Mouse (Mus musculus) MEL (cell line): Measurements from ENCODE around the gene Klc1. TPM values are rescaled to one million over a fixed set of nuclear protein-coding genes. Genes with fewer than 3 reads are reported as not detected.

Experiments used
- DNase-seq: peaks from one replicate; pipeline ENCODE4 v3.0.0; 2011; ENCODE audit warnings: low read depth, low spot score
- H3K27ac ChIP-seq: 2 replicates; pipeline ENCODE4 v1.5.1; 2012; ENCODE audit warnings: low read depth, mild to moderate bottlenecking, control low read depth, low read length, moderate library complexity; ENCODE audit not compliant: control insufficient read depth
- H3K27me3 ChIP-seq, 2 experiments: fragments of 150-350 bp in 1 of 2; sonication (generic) in 1 of 2; 2 replicates each; pipeline ENCODE4 v1.6.1; 2012; ENCODE audit warnings: low read length in 2 of 2, mild to moderate bottlenecking in 2 of 2, improper control_type of control experiment in 1 of 2, moderate library complexity in 1 of 2; ENCODE audit not compliant: insufficient read depth in 2 of 2, control insufficient read depth in 1 of 2
- H3K36me3 ChIP-seq, 2 experiments: 2 replicates each; pipeline ENCODE4 v1.6.1; 2012 to 2014; ENCODE audit warnings: low read length in 2 of 2, improper control_type of control experiment in 1 of 2, inconsistent platforms in 1 of 2, mild to moderate bottlenecking in 1 of 2; ENCODE audit not compliant: insufficient read depth in 2 of 2, control insufficient read depth in 1 of 2
- H3K4me1 ChIP-seq, 2 experiments: fragments of 150-350 bp in 1 of 2; sonication (generic) in 1 of 2; 2 replicates each; pipeline ENCODE4 v1.6.1; 2012; ENCODE audit warnings: low read length in 2 of 2, improper control_type of control experiment in 1 of 2, mild to moderate bottlenecking in 1 of 2; ENCODE audit not compliant: insufficient read depth in 2 of 2, control insufficient read depth in 1 of 2
- H3K4me3 ChIP-seq, 2 experiments: fragments of 150-350 bp in 1 of 2; sonication (generic) in 1 of 2; 2 replicates each; pipeline ENCODE4 v1.5.1; 2012; ENCODE audit warnings: low read depth in 2 of 2, low read length in 2 of 2, mild to moderate bottlenecking in 2 of 2, moderate library complexity in 2 of 2, control low read depth in 1 of 2, improper control_type of control experiment in 1 of 2; ENCODE audit not compliant: control insufficient read depth in 1 of 2, insufficient read depth in 1 of 2
- H3K79me2 ChIP-seq: 2 replicates; pipeline ENCODE4 v1.6.1; 2012; ENCODE audit warnings: mild to moderate bottlenecking, low read length, moderate library complexity; ENCODE audit not compliant: control insufficient read depth, poor library complexity, insufficient read depth
- H3K9ac ChIP-seq: 2 replicates; pipeline ENCODE4 v1.6.1; 2012; ENCODE audit warnings: low read depth, mild to moderate bottlenecking, control low read depth, low read length, moderate library complexity; ENCODE audit not compliant: control insufficient read depth, poor library complexity, severe bottlenecking
- H3K9me3 ChIP-seq: fragments of 150-350 bp; sonication (generic); replicated peaks from 2 replicates; pipeline ENCODE4 v1.6.1; 2012; ENCODE audit warnings: mild to moderate bottlenecking, low read length, improper control_type of control experiment, moderate library complexity; ENCODE audit not compliant: insufficient read depth
- BHLHE40 ChIP-seq: IDR thresholded peaks from 2 replicates; pipeline ENCODE4 v1.6.1; 2012; ENCODE audit warnings: low read depth, mild to moderate bottlenecking, inconsistent platforms, low read length, improper control_type of control experiment, borderline replicate concordance
- CHD1 ChIP-seq: IDR thresholded peaks from 2 replicates; pipeline ENCODE4 v1.6.1; 2012; ENCODE audit warnings: low read depth, mild to moderate bottlenecking, inconsistent platforms, low read length, improper control_type of control experiment
- CHD2 ChIP-seq: IDR thresholded peaks from 2 replicates; pipeline ENCODE4 v1.6.1; 2011; ENCODE audit warnings: low read length, improper control_type of control experiment
- E2F4 ChIP-seq: IDR thresholded peaks from 2 replicates; pipeline ENCODE4 v1.6.1; 2011; ENCODE audit warnings: low read depth, low read length, improper control_type of control experiment, borderline replicate concordance
- ETS1 ChIP-seq: IDR thresholded peaks from 2 replicates; pipeline ENCODE4 v1.6.1; 2012; ENCODE audit warnings: low read depth, mild to moderate bottlenecking, inconsistent platforms, low read length, improper control_type of control experiment, moderate library complexity
- GATA1 ChIP-seq: IDR thresholded peaks from 2 replicates; pipeline ENCODE4 v1.6.1; 2011; ENCODE audit warnings: low read depth, low read length, improper control_type of control experiment
- HCFC1 ChIP-seq: IDR thresholded peaks from 2 replicates; pipeline ENCODE4 v1.6.1; 2012; ENCODE audit warnings: low read depth, mild to moderate bottlenecking, inconsistent platforms, low read length, improper control_type of control experiment, moderate library complexity
- KAT2A ChIP-seq: conservative IDR thresholded peaks from 2 replicates; pipeline ENCODE4 v1.6.1; 2012; ENCODE audit warnings: low read depth, low read length, improper control_type of control experiment, inconsistent platforms
- MAX ChIP-seq: IDR thresholded peaks from 2 replicates; pipeline ENCODE4 v1.6.1; 2011; ENCODE audit warnings: low read length, improper control_type of control experiment
- MEF2A ChIP-seq: IDR thresholded peaks from 2 replicates; pipeline ENCODE4 v1.6.1; 2014; ENCODE audit warnings: low read depth, mild to moderate bottlenecking, inconsistent platforms, low read length, improper control_type of control experiment; ENCODE audit not compliant: poor library complexity, insufficient replicate concordance, severe bottlenecking; ENCODE audit errors: extremely low read depth
- MXI1 ChIP-seq: IDR thresholded peaks from 2 replicates; pipeline ENCODE4 v1.6.1; 2011; ENCODE audit warnings: mild to moderate bottlenecking, low read depth, low read length, improper control_type of control experiment
- NELFE ChIP-seq: IDR thresholded peaks from 2 replicates; pipeline ENCODE4 v1.6.1; 2011; ENCODE audit warnings: low read depth, low read length, improper control_type of control experiment
- POLR2AphosphoS2 ChIP-seq: IDR thresholded peaks from 2 replicates; pipeline ENCODE4 v1.6.1; 2011; ENCODE audit warnings: low read length, improper control_type of control experiment
- POLR2AphosphoS5 ChIP-seq: IDR thresholded peaks from 2 replicates; pipeline ENCODE4 v1.6.1; 2012; ENCODE audit warnings: low read depth, borderline replicate concordance, mild to moderate bottlenecking, inconsistent platforms, low read length, moderate library complexity, mixed read lengths
- RCOR1 ChIP-seq: IDR thresholded peaks from 2 replicates; pipeline ENCODE4 v1.6.1; 2012; ENCODE audit warnings: low read depth, mild to moderate bottlenecking, inconsistent platforms, low read length, improper control_type of control experiment
- TBP ChIP-seq: IDR thresholded peaks from 2 replicates; pipeline ENCODE4 v1.8.0; 2011; ENCODE audit warnings: low read depth, low read length, improper control_type of control experiment
- USF1 ChIP-seq: IDR thresholded peaks from 2 replicates; pipeline ENCODE4 v1.6.1; 2014; ENCODE audit warnings: low read depth, mild to moderate bottlenecking, inconsistent platforms, low read length, improper control_type of control experiment, moderate library complexity
- USF2 ChIP-seq, 2 experiments: IDR thresholded peaks; 2 replicates each; pipeline ENCODE4 v1.6.1; 2011 to 2012; ENCODE audit warnings: improper control_type of control experiment in 2 of 2, low read length in 2 of 2, borderline replicate concordance in 1 of 2, inconsistent platforms in 1 of 2, low read depth in 1 of 2, mild to moderate bottlenecking in 1 of 2; ENCODE audit not compliant: insufficient read depth in 1 of 2
- ZC3H11A ChIP-seq: IDR thresholded peaks from 2 replicates; pipeline ENCODE4 v1.6.1; 2012; ENCODE audit warnings: low read depth, mild to moderate bottlenecking, inconsistent platforms, low read length, improper control_type of control experiment
- ZMIZ1 ChIP-seq: IDR thresholded peaks from 2 replicates; pipeline ENCODE4 v1.6.1; 2012; ENCODE audit warnings: low read depth, mild to moderate bottlenecking, inconsistent platforms, low read length, improper control_type of control experiment, moderate library complexity
- polyA plus RNA-seq, 2 experiments: library from polyadenylated mRNA; stranded (reverse) in 1 of 2; unstranded in 1 of 2; fragments of >175 nt in 1 of 2; fragments of >200 nt in 1 of 2; gene quantifications; 2 replicates each; pipeline versions ENCODE4 v1.2.1 to v1.2.4; 2012; ENCODE audit warnings: low replicate concordance in 2 of 2, low read depth in 1 of 2; ENCODE audit not compliant: insufficient read length in 2 of 2, insufficient read depth in 1 of 2, missing spikeins in 1 of 2
- total RNA-seq: library from RNA; depleted of rRNA; stranded (reverse); fragments of 300-350 nt; gene quantifications from 2 replicates; pipeline ENCODE4 v1.2.3, GENCODE M21; 2012

The Klc1 gene
- total and polyA plus RNA-seq, 3 experiments, result 30.7 to 60.4 TPM; not detected in 1

GRCm38 (mm10) chr12:111853011-111853436 lies 94.4 kb downstream of the Klc1 start:
- H3K79me2 ChIP-seq, result no peaks in the 10 kb centered on the region
- H3K27me3 ChIP-seq, result no peaks in the 10 kb centered on the region
- H3K9ac ChIP-seq, result no peak overlapping the region
- no peak overlapping the region for H3K4me3 ChIP-seq
- H3K4me1 ChIP-seq, result peaks cover 2 to 7% of the 10 kb centered on the region in 2 experiments
- DNase-seq, result no peak
- H3K9me3 ChIP-seq, result no peaks in the 10 kb centered on the region
- no peak overlapping the region for H3K27ac ChIP-seq
- TF ChIP-seq RCOR1, result no peak
- TF ChIP-seq USF2 (IDR thresholded peaks at IDR 0.05; ENCODE audit: borderline replicate concordance in 1 of 2, insufficient read depth in 1 of 2, low read depth in 1 of 2, low read length in 2 of 2), result no peak
- TF ChIP-seq POLR2AphosphoS5, result no peak
- TF ChIP-seq CHD2, result no peak
- TF ChIP-seq ZC3H11A, result no peak
- no peak for TF ChIP-seq MXI1
- H3K36me3 ChIP-seq, result no peaks in the 10 kb centered on the region

- Histone ChIP-seq H3K36me3 (no peaks in the 10 kb centered on the region), H3K27ac (no peak overlapping the region), H3K4me3 (no peak overlapping the region), H3K27me3 (no peaks in the 10 kb centered on the region), H3K9me3 (no peaks in the 10 kb centered on the region), H3K79me2 (no peaks in the 10 kb centered on the region), H3K9ac (no peak overlapping the region), H3K4me1 (peaks cover 0 to 3% of the 10 kb centered on the region in 2 experiments; a peak in 1 of 4 replicates)
- TF ChIP-seq USF2 (IDR thresholded peaks at IDR 0.05; ENCODE audit: borderline replicate concordance in 1 of 2, insufficient read depth in 1 of 2, low read depth in 1 of 2, low read length in 2 of 2) (no peak), BHLHE40 (no peak), POLR2AphosphoS5 (no peak), NELFE (no peak), CHD1 (no peak)
- DNase-seq, result no peak
Measured at GRCm38 (mm10) chr12:111853546-111853945, 94.9 kb downstream of the Klc1 start.

DNA sequence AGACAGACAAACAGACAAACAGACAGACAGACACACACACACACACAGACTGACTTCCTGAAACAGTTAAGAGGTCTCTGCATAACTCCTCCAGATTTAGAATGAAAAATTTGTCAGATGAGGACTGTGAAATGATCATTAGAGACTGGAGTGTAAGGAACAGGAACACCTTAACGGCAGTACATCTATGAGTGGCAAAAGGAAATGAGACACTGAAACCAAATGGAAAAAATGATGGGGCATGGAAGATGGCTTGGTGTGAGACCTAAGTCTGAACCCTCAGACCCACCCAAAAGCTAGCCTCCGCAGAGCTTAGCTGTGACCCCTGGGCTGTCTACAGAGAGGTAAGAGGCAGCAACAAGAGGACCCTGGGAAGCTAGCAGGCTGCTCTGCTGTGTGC lies 96.8 kb downstream of the Klc1 start:
- Histone ChIP-seq H3K36me3 (no peaks in the 10 kb centered on the region), H3K4me1 (no peaks in the 10 kb centered on the region), H3K4me3 (no peak overlapping the region), H3K9me3 (no peaks in the 10 kb centered on the region), H3K27ac (no peak overlapping the region), H3K79me2 (no peaks in the 10 kb centered on the region), H3K9ac (no peak overlapping the region), H3K27me3 (no peaks in the 10 kb centered on the region)
- TF ChIP-seq ZMIZ1, result no peak
- TF ChIP-seq HCFC1, result no peak
- TF ChIP-seq RCOR1, result no peak
- no peak for TF ChIP-seq USF2 (IDR thresholded peaks at IDR 0.05; ENCODE audit: borderline replicate concordance in 1 of 2, insufficient read depth in 1 of 2, low read depth in 1 of 2, low read length in 2 of 2)
- no peak for TF ChIP-seq MAX
- TF ChIP-seq BHLHE40, result no peak
- no peak for TF ChIP-seq TBP
- TF ChIP-seq MEF2A, result no peak
- no peak for TF ChIP-seq KAT2A
- no peak for TF ChIP-seq ETS1
- no peak for TF ChIP-seq E2F4
- TF ChIP-seq GATA1, result no peak
- no peak for TF ChIP-seq USF1
- no peak for TF ChIP-seq CHD2
- no peak for TF ChIP-seq POLR2AphosphoS2
- no peak for DNase-seq
